Mouse (Mus musculus) spleen, adult 2 months (tissue): ENCODE results near the gene Atxn7l2.

Source experiments
- CTCF ChIP-seq: fragments of 200-500 bp; IDR thresholded peaks from 2 replicates; pipeline ENCODE4 v1.5.1; 2011; ENCODE audit warnings: mild to moderate bottlenecking, inconsistent platforms; ENCODE audit not compliant: insufficient read depth, insufficient read length, insufficient replicate concordance; ENCODE audit errors: extremely low read depth
- POLR2A ChIP-seq: fragments of 200-500 bp; IDR thresholded peaks from 2 replicates; pipeline ENCODE4 v1.6.1; 2011; ENCODE audit warnings: low read depth, low read length, inconsistent platforms

- no peak for TF ChIP-seq CTCF
- TF ChIP-seq POLR2A: no peak
Observed at GRCm38 (mm10) chr3:108195941-108196590, 14.7 kb downstream of the Atxn7l2 start.
